Comparison of ENCODE assay signal across 8 mouse cellular contexts in genomic region chr12:86894184-86894839, GRCm38 (mm10). TPM values are rescaled to one million over a fixed set of nuclear protein-coding genes. Genes with fewer than 3 reads are reported as not detected.
DNase-seq lines count a peak whose midpoint lies in the region; ATAC-seq and TF ChIP-seq lines count a peak whose summit lies in the region.

No protein-coding gene starts in this region.

- no peaks in the 10 kb centered on the region for H3K36me3 ChIP-seq in embryonic facial prominence, embryonic 14.5 days (ENCODE audit: control insufficient read depth, insufficient read depth, low read length)
- no peaks in the 10 kb centered on the region for H3K36me3 ChIP-seq in limb, embryonic 12.5 days
- no peaks in the 10 kb centered on the region for H3K36me3 ChIP-seq in midbrain, embryonic 14.5 days (ENCODE audit: control insufficient read depth, insufficient read depth, low read length)

- H3K9ac ChIP-seq in embryonic facial prominence, embryonic 14.5 days (ENCODE audit: low read depth, low read length), result peak overlapping the region; percentile 60
- H3K9ac ChIP-seq in limb, embryonic 12.5 days (replicated peaks), result peak overlapping the region; percentile 28
- peak overlapping the region; percentile 64 for H3K9ac ChIP-seq in midbrain, embryonic 14.5 days (replicated peaks; ENCODE audit: low read length)

- TF ChIP-seq CTCF in bone marrow, adult 2 months (IDR thresholded peaks at IDR 0.05; ENCODE audit: control insufficient read depth, insufficient read depth, low read length), result no peak

- peak; percentile 87 for ATAC-seq in embryonic facial prominence, embryonic 14.5 days (ENCODE audit: low read depth)
- ATAC-seq in limb, embryonic 12.5 days (ENCODE audit: insufficient number of reproducible peaks, insufficient read depth, low FRiP score, low TSS enrichment, low read depth), result peak; percentile 89
- ATAC-seq in midbrain, embryonic 14.5 days (ENCODE audit: low FRiP score, low TSS enrichment), result peak; percentile 86

- under 1% methylated on average over 23 of the region's 26 CpGs for WGBS in bone marrow, adult 2 months
- under 1% methylated on average over 22 of the region's 26 CpGs for WGBS in embryonic facial prominence, embryonic 14.5 days
- under 1% methylated on average over 22 of the region's 26 CpGs for WGBS in limb, embryonic 12.5 days
- under 1% methylated on average over 24 of the region's 26 CpGs for WGBS in midbrain, embryonic 14.5 days

- peaks cover 3% of the 10 kb centered on the region; the same call in 1 of the 2 replicates for H3K4me1 ChIP-seq in bone marrow, adult 2 months (ENCODE audit: control insufficient read depth, insufficient read depth, low read length)
- H3K4me1 ChIP-seq in embryonic facial prominence, embryonic 14.5 days (ENCODE audit: control insufficient read depth, insufficient read depth, low read length), result peaks cover 81% of the 10 kb centered on the region
- peaks cover 93% of the 10 kb centered on the region for H3K4me1 ChIP-seq in limb, embryonic 12.5 days (replicated peaks)
- H3K4me1 ChIP-seq in midbrain, embryonic 14.5 days (ENCODE audit: control insufficient read depth, insufficient read depth, low read length), result peaks cover 89% of the 10 kb centered on the region

- no peaks in the 10 kb centered on the region for H3K27me3 ChIP-seq in embryonic facial prominence, embryonic 14.5 days (replicated peaks; ENCODE audit: control insufficient read depth, insufficient read depth, low read length)
- no peaks in the 10 kb centered on the region for H3K27me3 ChIP-seq in limb, embryonic 12.5 days
- H3K27me3 ChIP-seq in midbrain, embryonic 14.5 days (ENCODE audit: control insufficient read depth, insufficient read depth, low read length), result no peaks in the 10 kb centered on the region

- no peaks in the 10 kb centered on the region for H3K9me3 ChIP-seq in embryonic facial prominence, embryonic 14.5 days (ENCODE audit: control insufficient read depth, low read length)
- H3K9me3 ChIP-seq in limb, embryonic 12.5 days, result no peaks in the 10 kb centered on the region
- no peaks in the 10 kb centered on the region for H3K9me3 ChIP-seq in midbrain, embryonic 14.5 days (ENCODE audit: control insufficient read depth, low read length)

- TF ChIP-seq POLR2A in bone marrow, adult 2 months (IDR thresholded peaks at IDR 0.05; ENCODE audit: borderline replicate concordance, control insufficient read depth, low read depth, low read length), result no peak

- DNase-seq in 416B (ENCODE audit: low read depth), result peak; percentile 100
- peak; percentile 100 for DNase-seq in embryonic facial prominence, embryonic 14.5 days (ENCODE audit: low spot score)
- DNase-seq in heart, adult 8-10 months (ENCODE audit: low spot score), result peak; percentile 98
- DNase-seq in kidney, adult 8-10 months, result peak; percentile 97 to 98
- peak; percentile 100 for DNase-seq in midbrain, embryonic 14.5 days
- DNase-seq in spleen, adult 12 weeks (ENCODE audit: low spot score), result peak; percentile 90

- peak overlapping the region; percentile 52 for H3K4me3 ChIP-seq in bone marrow, adult 2 months (replicated peaks; ENCODE audit: control insufficient read depth, low read depth, low read length)
- H3K4me3 ChIP-seq in embryonic facial prominence, embryonic 14.5 days (ENCODE audit: low read depth, low read length), result peak overlapping the region; percentile 36
- peak overlapping the region; percentile 33 for H3K4me3 ChIP-seq in limb, embryonic 12.5 days (replicated peaks)
- H3K4me3 ChIP-seq in midbrain, embryonic 14.5 days (replicated peaks; ENCODE audit: low read depth, low read length), result peak overlapping the region; percentile 32

- H3K27ac ChIP-seq in bone marrow, adult 2 months (ENCODE audit: control insufficient read depth, insufficient read depth, low read depth, low read length, poor library complexity), result peak overlapping the region; percentile 80
- H3K27ac ChIP-seq in embryonic facial prominence, embryonic 14.5 days (replicated peaks; ENCODE audit: low read depth, low read length), result peak overlapping the region; percentile 97
- H3K27ac ChIP-seq in limb, embryonic 12.5 days, result peak overlapping the region; percentile 99
- peak overlapping the region; percentile 99 for H3K27ac ChIP-seq in midbrain, embryonic 14.5 days (replicated peaks; ENCODE audit: low read depth, low read length)

- peak overlapping the region; percentile 77 for H3K4me2 ChIP-seq in embryonic facial prominence, embryonic 14.5 days (ENCODE audit: low read depth, low read length)
- peak overlapping the region; percentile 65 for H3K4me2 ChIP-seq in limb, embryonic 12.5 days
- peak overlapping the region; percentile 77 for H3K4me2 ChIP-seq in midbrain, embryonic 14.5 days (ENCODE audit: low read length)

RNA-seq across cellular contexts. Expression of gene Irf2bpl, which starts 9.7 kb away (rescaled TPM):
- polyA plus RNA-seq in bone marrow, adult 2 months (2011; ENCODE audit: insufficient read depth, insufficient read length, low replicate concordance, missing spikeins), result 1.7 and 3.4 TPM in 2 replicates
- polyA plus RNA-seq in embryonic facial prominence, embryonic 14.5 days (2014; fragmentation: Nextera tagmentation; extraction: Ambion mirVana), result 33.5 and 33.8 TPM in 2 replicates
- total RNA-seq in heart, adult 8-10 months (2022), result 10 to 100 TPM; 26.2 to 30.4 (median 27.8) TPM
- 55.7 and 57.2 TPM in 2 replicates for polyA plus RNA-seq in limb, embryonic 12.5 days (2016; fragmentation: Nextera tagmentation; extraction: Ambion mirVana)
- 71.6 and 80.2 TPM in 2 replicates for polyA plus RNA-seq in midbrain, embryonic 14.5 days (2014; fragmentation: Nextera tagmentation; extraction: Ambion mirVana)

RNA-seq across cellular contexts. Expression of gene Cipc, which starts 52.5 kb away (rescaled TPM):
- polyA plus RNA-seq in bone marrow, adult 2 months (2011; ENCODE audit: insufficient read depth, insufficient read length, low replicate concordance, missing spikeins), result 5.5 and 5.9 TPM in 2 replicates
- 21.4 and 23.3 TPM in 2 replicates for polyA plus RNA-seq in embryonic facial prominence, embryonic 14.5 days (2014; fragmentation: Nextera tagmentation; extraction: Ambion mirVana)
- 10 to 100 TPM; 42.4 to 53.8 (median 48.3) TPM for total RNA-seq in heart, adult 8-10 months (2022)
- polyA plus RNA-seq in limb, embryonic 12.5 days (2016; fragmentation: Nextera tagmentation; extraction: Ambion mirVana), result 30.8 and 33.1 TPM in 2 replicates
- polyA plus RNA-seq in midbrain, embryonic 14.5 days (2014; fragmentation: Nextera tagmentation; extraction: Ambion mirVana), result 42.5 and 61.0 TPM in 2 replicates

Comparison
In these comparisons a context has a peak if more than half of its experiments do, and no peak if none do; other contexts are left out.
1. Peak in every context shown above with its lines: DNase-seq, ATAC-seq, H3K4me3 ChIP-seq and H3K27ac ChIP-seq.